Mouse (Mus musculus) gastrocnemius, postnatal 36 days (tissue): Measurements from ENCODE around the gene Olfr545. TPM values are rescaled to one million over a fixed set of nuclear protein-coding genes. Genes with fewer than 3 reads are reported as not detected.

ENCODE experiments used
- DNase-seq, 2 experiments: peaks; one replicate each; pipeline ENCODE4 v3.0.0; 2022
- intact Hi-C: fragments of 180-260 bp; cut with DNase I; formaldehyde crosslinking; loops from one replicate; pipeline ENCODE4 v1.15.1; 2025
- total RNA-seq, 2 experiments: library from RNA; stranded (reverse); gene quantifications; 2 replicates each; pipeline ENCODE4 v1.2.3; 2021

The Olfr545 gene
- total RNA-seq, 2 experiments from 2014 or later, result not detected

- intact Hi-C loops, result no loop called here
- no peak for DNase-seq
Observed at GRCm38 (mm10) chr7:102479368-102480078, 19.9 kb downstream of the Olfr545 start.

DNA sequence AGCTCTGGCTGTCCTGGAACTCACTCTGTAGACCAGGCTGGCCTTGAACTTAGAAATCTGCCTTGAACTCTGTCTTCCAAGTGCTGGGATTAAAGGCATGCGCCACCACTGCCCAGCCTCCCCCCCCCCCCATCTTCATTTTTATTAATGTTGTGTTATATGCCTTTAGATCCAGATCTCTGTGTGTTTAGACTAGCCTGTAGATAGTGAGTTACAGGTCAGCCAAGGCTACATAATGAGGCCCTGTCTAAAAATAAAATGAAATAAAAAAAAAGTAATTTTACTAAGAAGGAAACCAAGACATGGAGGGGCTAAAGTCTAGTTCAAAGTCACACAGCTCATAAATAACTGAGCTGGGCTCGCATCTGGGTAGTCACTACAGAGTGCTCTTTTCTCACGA lies 20.4 kb downstream of the Olfr545 start:
- intact Hi-C loops, result no loop called here
- DNase-seq, result no peak

- no peak for DNase-seq
- intact Hi-C loops, result no loop called here
Observed at GRCm38 (mm10) chr7:102478425-102478824, 20.9 kb downstream of the Olfr545 start.

GRCm38 (mm10) chr7:102477377-102477776 lies 22.0 kb downstream of the Olfr545 start:
- intact Hi-C loops, result no loop called here
- no peak for DNase-seq

DNA sequence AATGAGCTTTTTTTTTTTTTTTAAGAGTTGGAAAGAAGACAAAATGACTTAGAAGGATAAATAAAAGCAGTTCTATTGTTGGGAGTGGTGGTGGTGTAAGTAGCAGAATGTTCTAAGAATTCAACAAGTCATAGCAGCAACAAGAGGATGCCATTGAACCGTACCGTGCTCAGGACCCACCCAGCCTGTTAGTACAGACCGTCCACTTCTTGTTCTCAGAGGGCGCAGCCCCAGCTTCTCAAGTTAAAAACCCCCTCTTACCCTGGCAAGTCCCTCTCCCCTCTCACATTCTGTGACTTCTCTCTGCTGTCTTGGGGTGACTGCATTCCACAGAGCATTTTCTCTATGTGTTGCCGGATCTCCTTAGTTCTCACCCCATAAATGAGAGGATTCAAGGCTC lies 22.8 kb downstream of the Olfr545 start:
- intact Hi-C loops, result no loop called here

GRCm38 (mm10) chr7:102472675-102473074 lies 26.7 kb downstream of the Olfr545 start:
- no peak for DNase-seq
- intact Hi-C loops, result no loop called here

More for the DNA sequence above, 22.8 kb downstream of the Olfr545 start:
- DNase-seq, result no peak

DNA sequence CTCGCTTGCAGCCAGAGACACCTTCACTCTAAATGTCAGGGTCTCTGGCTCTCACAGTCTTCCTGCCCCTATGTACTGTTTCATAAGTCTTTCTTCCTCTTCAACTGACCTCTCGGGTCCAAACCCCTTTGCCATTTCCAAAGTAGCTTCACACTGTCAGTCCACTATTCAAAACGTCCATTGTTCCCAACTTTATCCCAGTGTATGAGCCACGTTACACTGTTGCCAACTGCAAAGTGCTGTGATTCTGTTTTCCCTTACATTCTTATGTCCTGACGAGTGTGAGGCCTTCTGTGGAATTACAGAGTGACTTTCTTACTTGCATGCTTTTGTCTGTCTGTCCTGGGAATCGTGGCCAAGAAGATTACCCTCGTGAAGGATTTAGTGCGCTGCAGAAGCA lies 31.8 kb downstream of the Olfr545 start:
- intact Hi-C loops, result no loop called here
- no peak for DNase-seq

- no peak for DNase-seq
- intact Hi-C loops, result no loop called here
Observed at GRCm38 (mm10) chr7:102458618-102459380, 40.6 kb downstream of the Olfr545 start.

- intact Hi-C loops, result no loop called here
- no peak for DNase-seq
Observed at GRCm38 (mm10) chr7:102446438-102446837, 52.9 kb downstream of the Olfr545 start.

GRCm38 (mm10) chr7:102444301-102444700 lies 55.1 kb downstream of the Olfr545 start:
- no peak for DNase-seq
- intact Hi-C loops, result no loop called here

- DNase-seq, result no peak
- intact Hi-C loops, result no loop called here
Observed at GRCm38 (mm10) chr7:102442432-102442831, 56.9 kb downstream of the Olfr545 start.

GRCm38 (mm10) chr7:102441657-102442391 lies 57.5 kb downstream of the Olfr545 start, which contains the start of gene Rrm1:
Gene Rrm1, plus strand, starts transcription at chr7:102441695.
- intact Hi-C loops, result no loop called here
- DNase-seq, result peak; percentile 88 to 92

Other genes with a start within 250 kb of the Olfr545 start
- gene Rhog, start 243.5 kb downstream of the Olfr545 start, total RNA-seq, result 10 to 100 TPM; 15.6 to 15.7 TPM
- gene Stim1, start 231.8 kb downstream of the Olfr545 start, total RNA-seq, result 100 to 1,000 TPM; 155 to 167 TPM
- gene Rrm1, start 57.9 kb downstream of the Olfr545 start, total RNA-seq, result 10 to 100 TPM; 12.9 to 15.1 TPM
- not detected for gene Olfr543, start 17.9 kb downstream of the Olfr545 start, total RNA-seq
- not detected for gene Olfr544, start 11.3 kb downstream of the Olfr545 start, total RNA-seq
- gene Olfr547, start 35.2 kb upstream of the Olfr545 start, total RNA-seq, result not detected
- gene Olfr548-ps1, start 41.3 kb upstream of the Olfr545 start, total RNA-seq, result not detected
- not detected for gene Olfr549, start 50.3 kb upstream of the Olfr545 start, total RNA-seq
- gene Trim21, start 65.9 kb upstream of the Olfr545 start, total RNA-seq, result 1 to 10 TPM; 1.7 to 2.8 TPM
- gene Olfr550, start 71.9 kb upstream of the Olfr545 start, total RNA-seq, result under 1 TPM in 1 of 2 experiments, not detected in 1; 0.08 TPM
- not detected for gene Olfr551, start 92.3 kb upstream of the Olfr545 start, total RNA-seq
- under 1 TPM in 1 of 2 experiments, not detected in 1; 0.10 TPM for gene Olfr552, start 98.2 kb upstream of the Olfr545 start, total RNA-seq
- gene Olfr553, start 118.6 kb upstream of the Olfr545 start, total RNA-seq, result not detected
- gene Olfr554, start 138.9 kb upstream of the Olfr545 start, total RNA-seq, result not detected
- gene Olfr555, start 159.2 kb upstream of the Olfr545 start, total RNA-seq, result not detected
- gene Olfr556, start 165.3 kb upstream of the Olfr545 start, total RNA-seq, result not detected
- gene Trim68, start 187.8 kb upstream of the Olfr545 start, total RNA-seq, result 1 to 10 TPM; 3.6 to 4.2 TPM
- gene Olfr557, start 196.3 kb upstream of the Olfr545 start, total RNA-seq, result not detected
- gene Olfr558, start 202.6 kb upstream of the Olfr545 start, total RNA-seq, result 1 to 10 TPM; 1.5 to 1.7 TPM
- not detected for gene Olfr33, start 219.5 kb upstream of the Olfr545 start, total RNA-seq
- gene Olfr559, start 227.9 kb upstream of the Olfr545 start, total RNA-seq, result not detected